Mouse (Mus musculus) limb, embryonic 12.5 days (tissue): ENCODE results near the gene Smok3c. TPM values are rescaled to one million over a fixed set of nuclear protein-coding genes. Genes with fewer than 3 reads are reported as not detected.
"Not testable (repeated sequence)": the region's sequence is repeated elsewhere in the genome, so short reads cannot be mapped to it uniquely, and the experiment has no call there.

Experiments used
- ATAC-seq: fragments of 200-750 bp; cut with Nextera tagmentation; 2 replicates; pipeline ENCODE4 v1.8.0; 2017; ENCODE audit warnings: low read depth, moderate TSS enrichment; ENCODE audit not compliant: insufficient number of reproducible peaks, insufficient read depth, low FRiP score, low TSS enrichment
- H3K27ac ChIP-seq: fragments of 300-500 bp; sonication (generic); 2 replicates; pipeline ENCODE4 v1.5.1; 2016; ENCODE audit warnings: mild to moderate bottlenecking, moderate library complexity
- H3K27me3 ChIP-seq: fragments of 300-500 bp; sonication (generic); 2 replicates; pipeline ENCODE4 v1.6.1; 2016; ENCODE audit warnings: mild to moderate bottlenecking, moderate library complexity
- H3K36me3 ChIP-seq: fragments of 300-500 bp; sonication (generic); 2 replicates; pipeline ENCODE4 v1.6.1; 2016; ENCODE audit warnings: mild to moderate bottlenecking, moderate library complexity
- H3K4me1 ChIP-seq: fragments of 300-500 bp; sonication (generic); replicated peaks from 2 replicates; pipeline ENCODE4 v1.6.1; 2016
- H3K4me2 ChIP-seq: fragments of 300-500 bp; sonication (generic); 2 replicates; pipeline ENCODE4 v1.6.1; 2016; ENCODE audit warnings: mild to moderate bottlenecking, moderate library complexity
- H3K4me3 ChIP-seq: fragments of 300-500 bp; sonication (generic); replicated peaks from 2 replicates; pipeline ENCODE4 v1.5.1; 2016; ENCODE audit warnings: mild to moderate bottlenecking
- H3K9ac ChIP-seq: fragments of 300-500 bp; sonication (generic); replicated peaks from 2 replicates; pipeline ENCODE4 v1.6.1; 2016; ENCODE audit warnings: mild to moderate bottlenecking, moderate library complexity
- H3K9me3 ChIP-seq: fragments of 300-500 bp; sonication (generic); 2 replicates; pipeline ENCODE4 v1.6.1; 2016; ENCODE audit warnings: mild to moderate bottlenecking, moderate library complexity
- WGBS: fragments of 180-500 bp; shearing (Covaris S2); methylation state at CpG from one replicate; pipeline ENCODE4 v1.1.7; 2016; 5-methylcytosine and 5-hydroxymethylcytosine counted together
- polyA plus RNA-seq: library from polyadenylated mRNA; unstranded; fragments of >200 nt; fragmentation: Nextera tagmentation; extraction: Ambion mirVana; gene quantifications from 2 replicates; pipeline ENCODE4 v1.2.1, GENCODE M21; 2016

The Smok3c gene
- polyA plus RNA-seq, 1 experiment from 2014 or later: not detected

DNA sequence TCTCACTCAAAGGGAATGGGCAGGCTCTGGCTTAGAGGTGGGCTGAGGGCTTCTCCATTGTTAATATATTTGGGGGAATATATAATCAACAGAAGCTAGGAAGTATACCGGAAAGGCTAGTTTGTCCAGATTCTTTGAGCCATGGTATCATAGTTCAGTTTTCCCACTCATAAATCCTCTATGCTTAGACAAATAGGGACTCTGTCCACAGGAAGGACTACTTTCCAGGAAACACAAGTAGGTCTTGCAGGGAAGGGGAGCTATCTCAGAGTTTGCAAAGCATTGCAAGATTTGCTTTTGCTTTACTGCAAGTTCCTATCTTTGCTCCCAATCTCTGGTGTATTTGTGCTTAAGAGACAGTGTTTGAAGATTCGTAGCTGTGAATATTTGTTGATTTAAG, 52.0 kb downstream of the Smok3c start:
- H3K4me3 ChIP-seq: no peak overlapping the region
- H3K4me1 ChIP-seq: no peaks in the 10 kb centered on the region
- no peak overlapping the region for H3K9ac ChIP-seq
- H3K27ac ChIP-seq: no peak overlapping the region
- WGBS: 92% methylated on average over 2 of the region's 2 CpGs
- no peaks in the 10 kb centered on the region for H3K9me3 ChIP-seq
- no peak for ATAC-seq
- peaks cover 61% of the 10 kb centered on the region for H3K36me3 ChIP-seq
- H3K4me2 ChIP-seq: no peak overlapping the region
- no peaks in the 10 kb centered on the region for H3K27me3 ChIP-seq

DNA sequence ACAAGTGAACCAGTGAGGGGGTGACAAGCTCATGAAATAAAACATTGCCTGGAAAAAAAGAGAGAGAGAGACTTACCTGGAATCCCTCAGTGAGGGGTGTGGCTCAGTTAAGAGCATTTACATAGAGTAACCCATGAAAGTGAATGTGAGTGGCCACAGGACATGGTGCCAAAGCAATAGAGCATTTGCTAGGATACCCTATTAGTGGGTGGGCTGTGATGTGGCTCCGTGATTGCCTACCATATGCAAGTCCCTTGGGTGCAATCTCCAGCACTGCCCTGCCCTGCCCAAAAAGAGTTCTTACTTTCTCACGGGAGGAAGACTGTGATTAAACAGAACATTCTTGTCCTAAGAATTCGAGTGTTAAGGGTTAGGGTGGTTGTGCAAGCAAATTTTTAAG, 54.1 kb downstream of the Smok3c start:
- Histone ChIP-seq H3K4me2 (no peak overlapping the region), H3K4me3 (no peak overlapping the region), H3K4me1 (no peaks in the 10 kb centered on the region), H3K27me3 (no peaks in the 10 kb centered on the region), H3K9ac (no peak overlapping the region), H3K36me3 (peaks cover 39% of the 10 kb centered on the region), H3K27ac (no peak overlapping the region), H3K9me3 (no peaks in the 10 kb centered on the region)
- ATAC-seq: no peak
- WGBS: 71% methylated on average over 3 of the region's 3 CpGs

DNA sequence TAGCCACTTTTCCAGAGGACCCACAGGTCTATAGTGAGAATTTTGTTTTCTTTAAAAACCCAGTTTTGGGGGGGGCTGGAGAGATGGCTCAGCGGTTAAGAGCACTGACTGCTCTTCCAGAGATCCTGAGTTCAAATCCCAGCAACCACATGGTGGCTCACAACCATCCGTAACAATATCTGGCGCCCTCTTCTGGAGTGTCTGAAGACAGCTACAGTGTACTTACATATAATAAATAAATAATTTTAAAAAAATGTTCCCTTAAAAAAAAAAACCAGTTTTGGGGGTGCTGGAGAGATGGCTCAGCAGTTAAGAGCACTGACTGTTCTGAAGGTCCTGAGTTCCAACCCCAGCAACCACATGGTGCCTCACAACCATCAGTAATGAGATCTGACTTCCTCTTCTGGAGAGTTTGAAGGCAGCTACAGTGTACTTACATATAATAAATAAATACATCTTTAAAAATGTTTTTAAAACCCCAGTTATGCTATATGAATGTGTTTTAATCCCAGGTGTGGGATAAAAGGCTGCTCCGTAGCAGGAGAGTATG, 56.9 kb downstream of the Smok3c start:
- H3K9me3 ChIP-seq, H3K4me1 ChIP-seq, H3K9ac ChIP-seq, H3K4me3 ChIP-seq, H3K27ac ChIP-seq, ATAC-seq, H3K27me3 ChIP-seq, H3K4me2 ChIP-seq: not testable (repeated sequence)
- peaks cover 11% of the 10 kb centered on the region for H3K36me3 ChIP-seq
- WGBS: 62% methylated on average over 4 of the region's 4 CpGs

Other genes starting within 250 kb of the Smok3c start
- 0.14 and 0.22 TPM in 2 replicates for gene Pilra, start 216.9 kb upstream of the Smok3c start, polyA plus RNA-seq
- not detected in 2 replicates for gene Pilrb1, start 195.1 kb upstream of the Smok3c start, polyA plus RNA-seq
- gene Pilrb2, start 181.4 kb upstream of the Smok3c start, polyA plus RNA-seq: not detected in 2 replicates
- gene Cyp3a13, start 131.6 kb upstream of the Smok3c start, polyA plus RNA-seq: not detected in 2 replicates
- 0.08 and 0.19 TPM in 2 replicates for gene Gjc3, start 90.1 kb upstream of the Smok3c start, polyA plus RNA-seq
- gene Azgp1, start 71.7 kb upstream of the Smok3c start, polyA plus RNA-seq: not detected in 2 replicates
- gene Smok3a, start 31.9 kb upstream of the Smok3c start, polyA plus RNA-seq: not detected in 2 replicates
- not detected in 2 replicates for gene Smok3b, start 31.8 kb upstream of the Smok3c start, polyA plus RNA-seq
- 26.8 and 32.1 TPM in 2 replicates for gene Zkscan1, start 31.9 kb downstream of the Smok3c start, polyA plus RNA-seq
- 78.8 and 80.9 TPM in 2 replicates for gene Zscan21, start 63.7 kb downstream of the Smok3c start, polyA plus RNA-seq
- gene Zfp113, start 102.5 kb downstream of the Smok3c start, polyA plus RNA-seq: 23.4 and 27.4 TPM in 2 replicates
- 332 and 333 TPM in 2 replicates for gene Cops6, start 107.9 kb downstream of the Smok3c start, polyA plus RNA-seq
- 32.0 and 36.3 TPM in 2 replicates for gene Ap4m1, start 118.8 kb downstream of the Smok3c start, polyA plus RNA-seq
- 298 and 302 TPM in 2 replicates for gene Mcm7, start 119.2 kb downstream of the Smok3c start, polyA plus RNA-seq
- 114 and 122 TPM in 2 replicates for gene Taf6, start 134.3 kb downstream of the Smok3c start, polyA plus RNA-seq
- gene Cnpy4, start 134.3 kb downstream of the Smok3c start, polyA plus RNA-seq: 57.7 and 64.7 TPM in 2 replicates
- 9.7 and 12.2 TPM in 2 replicates for gene Mblac1, start 141.1 kb downstream of the Smok3c start, polyA plus RNA-seq
- gene Nxpe5, start 172.7 kb downstream of the Smok3c start, polyA plus RNA-seq: not detected in 2 replicates
- gene Lamtor4, start 202.3 kb downstream of the Smok3c start, polyA plus RNA-seq: 41.8 and 42.5 TPM in 2 replicates
- gene BC037034, start 210.8 kb downstream of the Smok3c start, polyA plus RNA-seq: 9.7 and 11.0 TPM in 2 replicates
- gene Gal3st4, start 219.6 kb downstream of the Smok3c start, polyA plus RNA-seq: 4.0 and 4.5 TPM in 2 replicates
- gene Gm43720, start 226.8 kb downstream of the Smok3c start, polyA plus RNA-seq: 0.12 and 0.25 TPM in 2 replicates
- gene Gpc2, start 226.8 kb downstream of the Smok3c start, polyA plus RNA-seq: 62.5 and 62.8 TPM in 2 replicates
- 8.2 and 9.2 TPM in 2 replicates for gene Stag3, start 227.0 kb downstream of the Smok3c start, polyA plus RNA-seq